Mouse (Mus musculus) testis, adult 2 months (tissue): Measurements from ENCODE around the gene Retreg3.

ENCODE experiments used
- CTCF ChIP-seq: fragments of 200-500 bp; IDR thresholded peaks from 2 replicates; pipeline ENCODE4 v1.5.1; 2012; ENCODE audit warnings: low read depth, mild to moderate bottlenecking, inconsistent platforms, low read length, moderate library complexity; ENCODE audit not compliant: control insufficient read depth, insufficient read depth, insufficient replicate concordance
- POLR2A ChIP-seq: fragments of 200-500 bp; IDR thresholded peaks from 2 replicates; pipeline ENCODE4 v1.6.1; 2012; ENCODE audit warnings: low read depth, mild to moderate bottlenecking, inconsistent platforms, low read length, moderate library complexity; ENCODE audit not compliant: control insufficient read depth

- no peak for TF ChIP-seq POLR2A
- no peak for TF ChIP-seq CTCF
These were observed 39.9 kb downstream of the Retreg3 start for GRCm38 (mm10) chr11:101079746-101080145.
